Mouse (Mus musculus): ENCODE measurements around the gene Creb3l4.

The Creb3l4 gene

GRCm38 (mm10) chr3:90231507-90232333 lies 11.6 kb downstream of the Creb3l4 start, which contains the start of gene Jtb:
TSS of gene Jtb (plus strand) at chr3:90231597.
- peak; percentile 73 for DNase-seq (ENCODE audit: low spot score)

- DNase-seq (ENCODE audit: low spot score): no peak
Measured at GRCm38 (mm10) chr3:90231075-90231474, 12.2 kb downstream of the Creb3l4 start.

DNA sequence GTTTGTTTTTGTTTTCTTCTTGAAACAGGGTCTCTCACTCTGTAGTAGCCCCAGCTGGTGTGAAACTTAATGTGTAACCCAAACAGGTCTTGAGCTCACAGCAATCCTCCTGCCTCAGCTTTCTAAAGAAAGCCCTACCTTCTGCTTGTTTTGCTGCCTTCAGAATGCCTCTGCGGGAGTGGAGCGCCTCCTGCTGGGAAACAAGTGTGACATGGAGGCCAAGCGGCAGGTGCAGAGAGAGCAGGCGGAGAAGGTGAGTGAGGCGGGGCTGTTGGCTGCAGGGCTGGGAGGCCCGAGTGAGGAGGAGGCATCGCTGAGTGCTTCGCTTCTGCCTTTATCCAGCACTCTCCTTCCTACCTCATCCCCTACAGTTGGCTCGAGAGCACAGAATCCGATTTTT lies 19.0 kb downstream of the Creb3l4 start:
- no peak for DNase-seq (ENCODE audit: low spot score)

DNA sequence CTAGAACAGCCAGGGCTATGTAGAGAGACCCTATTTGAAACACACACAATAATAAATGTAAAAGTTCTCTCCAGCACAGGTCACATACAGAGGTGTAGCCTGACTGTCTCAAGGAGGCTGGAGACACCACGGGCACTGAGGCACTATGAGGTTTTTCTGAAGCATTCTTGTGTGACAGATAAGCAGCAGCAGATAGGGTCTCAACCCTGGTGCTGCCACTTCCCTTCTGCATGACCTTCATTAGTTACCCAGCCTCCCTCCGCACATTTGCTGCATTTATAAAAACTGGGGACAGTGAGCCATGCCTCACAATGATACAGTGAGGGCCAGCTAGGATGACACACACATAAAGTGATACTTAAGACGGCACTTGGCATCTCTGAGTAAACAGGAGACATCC lies 20.4 kb downstream of the Creb3l4 start:
- DNase-seq (ENCODE audit: low spot score): no peak

- DNase-seq (ENCODE audit: low spot score): no peak
Measured at GRCm38 (mm10) chr3:90222455-90222854, 20.9 kb downstream of the Creb3l4 start.

GRCm38 (mm10) chr3:90221123-90221522 lies 22.2 kb downstream of the Creb3l4 start:
- DNase-seq (ENCODE audit: low spot score): no peak

DNA sequence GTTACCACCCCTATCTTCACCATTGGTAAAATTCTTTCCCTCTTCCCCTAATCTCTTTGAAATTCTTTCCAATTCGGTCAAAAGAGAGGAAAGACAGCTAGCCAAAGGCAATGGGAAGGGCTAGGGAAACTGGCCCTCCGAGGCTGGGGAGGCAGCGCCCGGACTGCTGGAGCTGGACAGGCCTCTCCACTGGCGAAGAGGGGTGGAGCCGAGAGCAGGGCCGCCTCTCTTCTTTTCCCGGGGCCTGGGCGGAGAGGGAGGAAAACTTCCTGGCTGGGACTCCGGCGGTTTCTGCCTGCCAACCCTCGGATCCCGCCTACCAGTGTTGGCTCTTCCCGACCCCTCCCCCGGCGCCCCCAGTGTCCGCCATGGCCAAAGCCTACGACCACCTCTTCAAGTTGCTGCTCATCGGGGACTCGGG lies 22.8 kb downstream of the Creb3l4 start:
- DNase-seq (ENCODE audit: low spot score): peak; percentile 72

- DNase-seq (ENCODE audit: low spot score): no peak
Measured at GRCm38 (mm10) chr3:90220088-90220487, 23.2 kb downstream of the Creb3l4 start.

- no peak for DNase-seq (ENCODE audit: low spot score)
Measured at GRCm38 (mm10) chr3:90215825-90216380, 27.4 kb downstream of the Creb3l4 start.

- DNase-seq (ENCODE audit: low spot score): no peak
Measured at GRCm38 (mm10) chr3:90213956-90214684, 29.2 kb downstream of the Creb3l4 start.

DNA sequence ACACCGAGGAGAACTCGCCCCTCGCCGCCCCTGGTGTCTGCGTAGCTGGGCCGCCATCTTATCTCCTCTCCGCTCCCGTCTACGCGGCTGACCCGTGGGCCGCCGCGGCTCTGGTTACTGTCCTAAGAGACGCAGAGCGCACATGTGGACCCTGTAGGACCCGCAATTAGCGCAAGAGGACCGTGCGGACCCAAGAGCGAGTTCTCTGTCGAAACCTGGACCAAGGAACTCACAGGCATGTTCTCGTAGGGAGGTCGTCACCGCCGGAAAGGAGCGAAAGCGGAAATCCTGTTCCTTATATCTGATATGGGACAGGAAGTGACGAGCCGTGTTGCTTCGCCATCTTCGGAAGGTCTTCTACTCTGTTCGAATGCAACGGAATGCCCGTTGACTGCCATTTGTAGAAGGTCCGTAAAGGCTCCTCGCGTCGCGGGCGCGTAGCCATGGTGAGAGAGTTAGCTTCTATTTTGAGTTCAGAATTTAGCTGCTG lies 29.9 kb downstream of the Creb3l4 start, which contains the start of the genes Rps27 and Rab13:
TSS of gene Rps27 (minus strand) at position 275 of the 490 bp plus-strand sequence.
TSS of gene Rab13 (plus strand) at position 319 of the 490 bp plus-strand sequence.
- peak; percentile 77 for DNase-seq (ENCODE audit: low spot score)

DNA sequence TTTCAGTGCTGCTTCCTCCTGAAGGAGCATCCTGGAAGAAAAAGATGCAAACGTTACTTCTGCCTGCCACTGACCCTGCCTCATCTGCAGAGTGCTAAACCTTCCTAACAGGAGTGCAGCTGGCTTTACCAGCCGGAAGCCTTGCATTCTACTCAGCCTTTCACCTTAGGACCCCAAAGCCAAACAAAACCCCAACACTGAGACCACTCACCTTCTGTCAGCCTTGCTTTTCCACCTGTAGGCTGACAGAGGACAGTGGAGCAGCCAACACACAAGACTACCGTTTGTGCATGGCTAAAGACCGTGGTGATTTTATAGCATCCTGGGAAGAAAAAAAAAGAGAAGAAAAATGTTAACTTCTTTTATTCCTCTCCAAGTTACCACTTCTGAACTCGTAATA lies 30.6 kb downstream of the Creb3l4 start:
- no peak for DNase-seq (ENCODE audit: low spot score)

- DNase-seq (ENCODE audit: low spot score): no peak
Measured at GRCm38 (mm10) chr3:90211475-90212398, 31.6 kb downstream of the Creb3l4 start.

DNA sequence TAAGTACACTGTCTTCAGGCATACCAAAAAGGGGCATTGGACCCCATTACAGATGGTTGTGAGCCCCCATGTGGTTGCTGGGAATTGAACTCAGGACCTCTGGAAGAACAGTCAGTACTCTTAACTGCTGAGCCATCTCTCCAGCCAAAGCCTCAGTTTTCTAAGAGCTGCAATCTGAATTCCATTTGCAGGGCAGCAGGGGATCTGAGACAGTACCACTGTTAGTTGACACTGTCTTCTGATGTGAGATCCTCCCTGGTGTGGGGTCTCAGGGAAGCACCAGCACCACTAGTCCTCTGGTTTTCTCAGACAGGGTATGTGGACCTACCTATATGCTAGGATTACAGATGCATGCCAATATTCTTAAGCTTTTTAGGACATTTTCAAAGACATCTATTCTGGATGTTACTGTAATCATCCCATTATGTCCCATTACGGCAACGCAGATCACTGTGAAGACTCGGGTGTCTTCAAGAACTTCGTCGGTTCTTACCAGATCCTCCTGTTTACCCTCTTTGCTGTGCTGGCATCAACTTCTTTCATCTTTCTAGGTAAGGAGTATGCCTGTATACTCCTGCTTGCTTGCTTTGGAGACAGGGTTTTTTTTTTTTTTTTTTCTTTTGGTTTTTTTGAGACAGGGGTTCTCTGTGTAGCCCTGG lies 33.3 kb downstream of the Creb3l4 start:
- no peak for DNase-seq (ENCODE audit: low spot score)

DNA sequence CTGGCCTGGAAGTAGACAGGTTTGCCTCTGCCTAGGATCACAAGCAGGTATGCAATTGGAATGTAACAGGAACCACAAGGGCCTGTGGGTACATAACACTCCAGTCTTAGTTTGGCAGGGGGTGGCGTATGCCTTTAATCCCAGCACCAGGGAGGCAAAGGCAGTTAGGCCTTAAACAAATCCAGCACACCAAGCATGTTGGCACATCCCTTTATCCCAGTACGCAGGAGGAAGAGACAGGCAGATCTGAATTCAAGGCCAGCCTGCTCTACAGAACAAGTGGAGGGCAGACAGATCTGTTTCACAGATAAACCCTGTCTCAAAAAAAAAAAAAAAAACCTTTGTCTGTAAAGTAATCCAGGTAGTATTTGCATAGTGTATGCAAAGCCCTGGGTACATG lies 34.6 kb downstream of the Creb3l4 start:
- no peak for DNase-seq (ENCODE audit: low spot score)

- no peak for DNase-seq (ENCODE audit: low spot score)
Measured at GRCm38 (mm10) chr3:90204582-90204981, 38.7 kb downstream of the Creb3l4 start.

DNA sequence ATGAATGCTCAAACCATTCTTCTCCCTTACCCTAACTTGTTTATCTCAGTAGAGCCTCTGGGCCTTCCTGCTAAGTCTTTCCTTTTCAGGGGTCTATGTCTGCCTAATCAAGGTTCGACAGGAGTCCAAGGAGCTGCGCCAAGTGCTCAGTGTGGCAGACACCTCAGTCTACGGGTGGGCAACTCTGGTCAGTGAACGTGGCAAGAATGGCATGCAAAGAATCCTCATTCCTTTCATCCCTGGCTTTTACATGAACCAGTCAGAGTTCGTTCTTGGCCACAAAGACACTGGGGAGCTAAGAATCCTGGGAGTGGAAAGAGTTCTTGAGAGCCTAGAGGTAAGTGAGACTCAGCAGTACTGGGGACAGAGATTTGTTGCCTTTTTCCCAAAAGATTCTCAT lies 39.7 kb downstream of the Creb3l4 start:
- DNase-seq (ENCODE audit: low spot score): no peak

DNA sequence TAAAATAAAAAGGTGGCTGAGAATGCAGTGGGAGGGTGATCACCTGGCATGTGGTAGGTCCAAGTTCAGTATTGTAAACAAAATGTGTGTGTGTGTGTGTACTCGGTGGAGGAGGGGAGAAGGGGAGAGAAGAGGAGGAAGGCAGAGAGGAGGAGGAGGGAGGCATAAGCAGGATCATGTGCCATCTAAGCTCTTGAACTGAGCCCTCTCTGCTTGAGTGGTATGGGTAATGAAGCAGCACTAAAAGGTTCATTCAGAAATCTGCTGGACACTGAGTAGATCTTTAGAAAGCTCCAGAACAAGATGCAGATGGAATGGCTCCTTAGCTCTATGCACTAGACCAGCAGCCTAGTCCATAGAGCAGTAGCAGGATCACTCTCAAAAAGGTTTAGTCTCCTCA lies 40.4 kb downstream of the Creb3l4 start:
- no peak for DNase-seq (ENCODE audit: low spot score)

GRCm38 (mm10) chr3:90197548-90197947 lies 45.8 kb downstream of the Creb3l4 start:
- DNase-seq (ENCODE audit: low spot score): no peak

DNA sequence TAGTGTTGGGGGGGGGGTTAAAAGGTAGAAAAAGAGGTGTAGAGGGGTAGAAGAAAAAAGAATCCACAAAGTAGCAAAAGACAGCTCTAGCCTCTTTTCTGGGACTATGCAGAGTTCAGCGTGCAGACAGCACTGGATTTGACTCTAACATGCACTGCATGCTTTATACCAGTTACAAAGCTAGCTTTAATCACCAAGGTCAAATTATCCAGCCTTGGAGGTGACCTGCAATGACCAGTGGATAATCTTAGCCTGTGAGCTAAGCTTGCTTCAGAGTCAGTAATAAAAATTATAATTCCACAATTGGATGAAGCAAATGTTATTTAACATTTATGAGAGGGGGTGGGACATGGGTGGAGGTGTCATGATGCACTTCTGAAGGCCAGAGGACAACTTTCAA lies 47.7 kb downstream of the Creb3l4 start:
- DNase-seq (ENCODE audit: low spot score): no peak

GRCm38 (mm10) chr3:90194759-90195158 lies 48.6 kb downstream of the Creb3l4 start:
- DNase-seq (ENCODE audit: low spot score): no peak

All from ovary, postnatal 10 days (tissue).